Mouse (Mus musculus): ENCODE data around the gene Pkp2. TPM values are rescaled to one million over a fixed set of nuclear protein-coding genes. Genes with fewer than 3 reads are reported as not detected.

The Pkp2 gene
- polyA plus RNA-seq, 1 experiment: 18.3 TPM

DNA sequence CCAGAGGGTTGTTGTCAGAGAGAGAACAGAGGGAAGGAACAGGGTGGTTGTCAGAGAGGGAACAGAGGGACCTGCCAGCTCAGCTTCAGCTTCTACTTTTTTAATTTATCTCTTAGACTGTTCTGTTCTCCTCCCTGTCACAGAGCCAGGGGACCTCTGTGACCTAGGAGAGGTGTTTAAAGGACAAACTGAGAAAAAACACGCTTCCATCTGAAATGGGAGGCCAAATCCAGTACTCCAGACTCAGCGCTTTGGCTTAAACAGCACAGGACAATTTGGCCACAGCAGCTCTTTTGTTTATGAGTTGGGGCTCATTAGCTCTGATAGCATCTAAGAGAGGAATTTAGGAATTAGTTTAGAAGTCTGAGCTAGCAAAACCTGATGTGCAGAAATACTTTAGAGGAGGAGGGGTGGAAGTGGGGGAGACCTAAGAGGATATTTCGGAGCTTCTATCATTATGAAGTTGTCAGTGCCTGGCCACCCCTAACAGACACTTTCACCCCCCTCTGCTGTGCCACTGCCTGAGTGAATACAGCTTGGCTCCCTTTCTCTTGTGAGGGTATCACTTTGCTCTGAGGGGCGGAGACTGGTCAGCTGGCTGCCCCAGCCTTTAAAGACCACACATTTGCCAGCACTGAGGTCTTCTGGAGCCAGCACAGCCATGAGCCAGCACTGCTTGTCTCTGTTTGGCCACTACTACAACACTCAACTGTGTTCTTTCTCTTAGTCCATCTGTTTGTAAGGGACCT, 40.4 kb downstream of the Pkp2 start:
- no peak for TF ChIP-seq GATA1 (IDR thresholded peaks at IDR 0.05; ENCODE audit: low read length)

DNA sequence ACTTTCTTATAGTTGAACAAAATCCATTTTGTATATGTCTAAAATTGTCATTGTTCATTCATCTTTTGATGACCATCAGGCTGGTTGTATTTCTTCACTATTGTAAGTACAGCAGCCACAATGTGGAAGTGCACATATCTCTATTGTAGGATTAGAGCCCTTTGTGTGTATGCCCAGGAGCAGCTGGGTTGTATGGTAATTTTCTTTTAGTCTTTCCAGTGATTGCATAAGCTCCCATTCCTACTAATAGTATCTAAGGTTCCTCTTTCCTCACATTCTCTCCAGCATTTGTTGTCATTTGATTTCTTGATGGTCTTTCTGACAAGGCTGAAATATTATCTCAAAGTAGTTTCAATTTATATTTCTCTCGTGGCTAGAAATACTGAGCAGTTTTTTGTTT, 42.1 kb downstream of the Pkp2 start:
- no peak for TF ChIP-seq GATA1 (IDR thresholded peaks at IDR 0.05; ENCODE audit: low read length)

DNA sequence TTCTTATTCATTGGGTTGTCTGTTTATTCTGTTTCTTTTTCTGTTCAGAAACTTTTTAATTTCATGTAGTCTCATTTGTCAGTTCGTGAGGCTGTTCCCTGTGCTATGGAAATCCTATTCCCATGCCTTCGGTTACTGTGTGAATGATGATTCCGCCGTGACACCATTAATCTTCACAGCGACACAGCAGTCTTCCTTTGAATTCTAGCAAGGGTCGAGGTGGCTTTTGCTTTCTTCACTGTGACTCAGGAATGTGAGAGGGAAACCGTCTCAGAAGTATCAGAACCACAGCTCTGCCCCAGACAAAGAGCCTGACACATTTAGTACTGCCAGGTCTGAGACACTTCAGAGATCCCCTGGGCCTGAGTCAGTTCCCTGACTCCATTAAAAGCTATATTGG, 42.8 kb downstream of the Pkp2 start:
- no peak for TF ChIP-seq GATA1 (IDR thresholded peaks at IDR 0.05; ENCODE audit: low read length)

DNA sequence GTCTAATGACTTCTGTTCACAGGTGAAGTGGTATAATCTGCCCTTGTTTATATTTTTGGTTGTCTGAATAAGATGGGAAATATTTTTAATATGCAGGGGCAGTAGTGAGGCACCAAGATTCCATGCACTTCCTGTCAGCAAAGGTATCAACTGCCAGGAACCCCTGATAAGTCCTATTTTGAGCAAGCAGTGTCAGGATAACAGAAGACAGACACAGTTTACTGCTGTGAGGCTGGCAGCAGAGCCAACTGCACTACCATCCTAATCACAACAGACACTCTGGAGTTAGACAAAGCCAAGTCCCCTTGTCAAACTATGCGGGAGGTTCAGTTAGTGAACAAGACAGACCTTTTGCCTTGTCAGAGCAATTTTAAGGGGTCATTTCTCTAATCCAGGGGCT, 43.6 kb downstream of the Pkp2 start:
- no peak for TF ChIP-seq GATA1 (IDR thresholded peaks at IDR 0.05; ENCODE audit: low read length)

DNA sequence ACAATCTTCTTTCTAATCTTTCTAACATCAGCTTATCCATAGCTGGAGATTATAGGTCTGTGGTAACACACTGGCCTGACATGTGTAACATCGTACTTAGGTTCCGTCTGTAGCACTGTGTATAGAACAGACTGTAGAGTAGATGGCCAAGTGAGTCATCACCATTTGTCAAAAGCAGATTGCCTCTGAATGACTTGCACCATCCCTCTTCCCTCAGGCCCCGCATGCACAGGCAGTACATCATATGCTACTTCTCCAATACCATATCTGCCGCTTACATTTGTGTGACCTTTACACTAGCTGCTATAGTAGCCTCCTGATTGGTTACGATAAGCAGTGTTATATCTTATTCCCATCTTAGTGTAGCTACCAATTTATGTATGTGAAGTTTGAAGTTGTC, 47.8 kb downstream of the Pkp2 start:
- no peak for TF ChIP-seq GATA1 (IDR thresholded peaks at IDR 0.05; ENCODE audit: low read length)

DNA sequence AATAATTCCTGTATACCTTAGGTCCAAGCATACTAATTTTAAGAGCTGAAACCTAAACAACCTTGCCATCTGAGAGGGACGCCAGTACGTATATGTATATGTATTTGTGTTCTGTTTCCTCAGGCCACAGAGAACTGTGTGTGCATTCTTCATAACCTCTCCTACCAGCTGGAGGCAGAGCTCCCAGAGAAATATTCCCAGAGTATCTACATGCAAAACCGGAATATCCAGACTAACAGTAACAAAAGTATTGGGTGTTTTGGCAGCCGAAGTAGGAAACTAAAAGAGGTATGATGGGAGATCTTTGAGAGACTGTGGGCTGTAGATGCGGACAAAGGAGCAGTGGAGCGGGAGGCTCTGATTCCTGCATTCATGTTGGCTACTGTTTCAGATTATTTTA, 48.4 kb downstream of the Pkp2 start:
- TF ChIP-seq GATA1 (IDR thresholded peaks at IDR 0.05; ENCODE audit: low read length): no peak

DNA sequence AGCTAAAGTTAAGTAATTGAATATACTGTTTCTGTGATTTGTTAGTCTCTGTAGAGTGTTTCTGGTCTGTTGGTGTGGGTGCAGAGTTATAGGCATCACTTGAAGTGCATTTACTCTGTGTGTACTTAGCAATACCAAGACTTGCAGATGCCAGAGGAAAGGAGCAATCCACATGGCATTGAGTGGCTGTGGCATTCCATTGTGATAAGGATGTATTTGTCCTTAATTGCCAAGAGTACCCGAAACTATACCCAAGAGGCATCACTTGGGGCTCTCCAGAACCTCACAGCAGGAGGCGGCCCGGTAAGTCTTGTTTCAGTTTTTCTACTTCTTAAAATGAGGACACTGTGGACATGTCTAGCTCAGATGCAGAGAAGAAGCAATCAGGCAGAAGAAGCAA, 49.3 kb downstream of the Pkp2 start:
- no peak for TF ChIP-seq GATA1 (IDR thresholded peaks at IDR 0.05; ENCODE audit: low read length)

DNA sequence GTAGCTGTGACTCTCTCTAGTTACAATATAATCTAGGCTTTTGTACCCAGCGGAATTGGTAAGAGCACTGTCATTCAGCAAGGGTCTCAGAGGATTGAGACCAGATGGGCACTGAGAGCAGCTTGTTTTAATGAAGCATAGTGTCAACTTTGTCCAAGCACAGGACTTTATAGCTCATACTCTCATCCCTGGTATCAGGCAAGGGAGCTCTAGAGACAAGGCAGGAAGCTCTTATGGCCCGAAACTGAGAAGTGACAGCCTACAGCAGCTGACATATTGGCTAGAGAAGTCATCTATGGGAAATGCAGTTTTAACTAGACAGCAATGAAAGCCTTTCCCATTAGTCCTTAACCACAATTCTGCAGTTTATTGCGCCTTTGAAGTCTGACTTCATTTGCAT, 59.9 kb downstream of the Pkp2 start:
- no peak for TF ChIP-seq GATA1 (IDR thresholded peaks at IDR 0.05; ENCODE audit: low read length)

DNA sequence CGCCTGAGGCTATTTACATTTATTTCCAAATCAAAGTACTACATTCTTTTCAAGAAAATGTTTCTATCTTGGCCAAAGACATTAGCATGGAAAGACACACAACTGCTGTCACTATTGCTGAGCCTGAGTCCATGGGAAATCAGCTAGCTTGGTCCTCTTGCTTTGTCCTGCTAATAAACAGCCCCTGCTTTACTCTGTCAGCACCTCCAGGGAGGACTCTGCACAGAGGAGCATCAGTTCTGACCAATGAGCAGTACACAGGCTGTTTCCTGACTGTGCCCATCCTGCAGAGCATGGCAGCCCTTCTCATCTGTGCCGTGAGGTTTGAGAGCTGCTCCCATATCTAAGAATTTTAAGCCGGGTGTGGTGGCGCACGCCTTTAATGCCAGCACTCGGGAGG, 60.6 kb downstream of the Pkp2 start:
- TF ChIP-seq GATA1 (IDR thresholded peaks at IDR 0.05; ENCODE audit: low read length): no peak

DNA sequence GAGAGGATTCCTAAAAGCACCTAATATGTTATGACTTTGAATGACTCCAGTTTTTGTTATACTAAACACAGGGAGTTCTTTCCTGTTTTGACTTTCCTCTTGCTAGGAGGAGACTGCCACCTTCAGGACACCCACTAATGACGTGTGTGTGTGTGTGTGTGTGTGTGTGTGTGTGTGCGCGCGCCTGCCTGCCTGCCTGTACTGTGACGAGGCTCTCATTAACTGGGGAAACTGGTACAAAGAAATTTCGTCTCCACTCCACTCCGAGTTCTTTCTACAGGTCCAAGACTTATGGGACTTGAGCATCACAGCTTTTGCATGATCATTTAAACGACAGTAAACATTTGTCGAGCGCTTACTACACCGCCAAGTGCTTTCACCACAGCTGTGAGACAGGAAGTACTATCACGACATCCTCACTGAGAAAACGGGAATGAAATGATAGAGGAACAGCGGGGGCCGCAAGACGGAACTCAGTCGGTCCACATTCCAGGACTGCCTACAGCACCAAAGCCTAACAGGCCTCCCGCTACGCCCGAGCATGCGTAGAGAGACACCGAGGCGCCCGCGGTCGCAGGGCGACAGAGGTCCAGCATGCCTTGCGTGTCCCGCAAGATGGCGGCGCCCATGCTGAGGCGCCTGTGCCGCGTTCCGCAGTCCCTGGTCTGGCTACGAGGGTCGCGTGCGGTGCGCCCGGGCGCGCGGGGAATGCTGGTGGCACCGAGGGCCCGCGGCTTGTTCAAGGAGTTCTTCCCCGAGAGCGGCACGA, 89.4 kb downstream of the Pkp2 start, which contains the start of gene Yars2:
TSS of gene Yars2 (plus strand) at position 597 of the 769 bp plus-strand sequence.
- no peak for TF ChIP-seq GATA1 (IDR thresholded peaks at IDR 0.05; ENCODE audit: low read length)

DNA sequence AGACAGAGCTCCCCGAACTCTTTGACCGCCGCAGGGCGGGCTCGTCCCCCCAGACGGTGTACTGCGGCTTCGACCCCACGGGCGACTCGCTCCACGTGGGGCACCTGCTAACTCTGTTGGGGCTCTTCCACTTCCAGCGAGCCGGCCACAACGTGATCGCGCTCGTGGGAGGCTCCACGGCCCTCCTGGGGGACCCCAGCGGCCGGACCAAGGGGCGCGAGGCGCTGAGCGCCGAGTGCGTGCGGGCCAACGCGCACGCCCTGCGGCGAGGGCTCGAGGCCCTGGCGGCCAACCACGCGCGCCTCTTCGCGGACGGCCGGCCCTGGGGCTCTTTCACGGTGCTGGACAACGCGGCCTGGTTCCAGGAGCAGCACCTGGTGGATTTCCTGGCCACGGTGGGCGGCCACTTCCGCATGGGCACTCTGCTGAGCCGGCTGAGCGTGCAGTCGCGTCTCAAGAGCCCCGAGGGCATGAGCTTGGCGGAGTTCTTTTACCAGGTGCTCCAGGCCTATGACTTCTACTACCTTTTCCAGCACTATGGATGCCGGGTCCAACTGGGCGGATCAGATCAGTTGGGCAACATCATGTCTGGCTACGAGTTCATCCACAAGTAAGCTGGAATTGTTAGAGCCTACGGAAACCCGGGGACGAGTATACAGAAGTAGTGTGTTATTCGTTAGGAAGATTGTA, 90.2 kb downstream of the Pkp2 start:
- TF ChIP-seq GATA1 (IDR thresholded peaks at IDR 0.05; ENCODE audit: low read length): no peak

DNA sequence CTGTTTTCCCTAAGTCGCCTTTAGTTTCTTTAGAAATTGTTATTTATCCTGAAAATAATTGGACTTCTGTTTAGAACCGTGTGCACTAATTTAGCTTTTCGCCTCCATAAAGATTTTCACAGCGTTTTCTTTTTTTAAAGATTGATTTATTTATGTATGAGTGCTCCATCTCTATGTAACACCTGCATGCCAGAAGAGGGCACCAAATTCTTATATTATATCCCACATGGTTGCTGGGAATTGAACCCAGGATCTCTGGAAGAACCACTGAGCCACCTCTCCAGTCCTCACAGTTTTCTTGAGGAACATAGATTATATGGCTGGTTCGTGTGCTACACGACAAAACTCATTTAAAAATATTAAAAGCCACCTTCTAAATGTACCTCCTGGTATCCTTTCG, 90.8 kb downstream of the Pkp2 start:
- TF ChIP-seq GATA1 (IDR thresholded peaks at IDR 0.05; ENCODE audit: low read length): no peak

DNA sequence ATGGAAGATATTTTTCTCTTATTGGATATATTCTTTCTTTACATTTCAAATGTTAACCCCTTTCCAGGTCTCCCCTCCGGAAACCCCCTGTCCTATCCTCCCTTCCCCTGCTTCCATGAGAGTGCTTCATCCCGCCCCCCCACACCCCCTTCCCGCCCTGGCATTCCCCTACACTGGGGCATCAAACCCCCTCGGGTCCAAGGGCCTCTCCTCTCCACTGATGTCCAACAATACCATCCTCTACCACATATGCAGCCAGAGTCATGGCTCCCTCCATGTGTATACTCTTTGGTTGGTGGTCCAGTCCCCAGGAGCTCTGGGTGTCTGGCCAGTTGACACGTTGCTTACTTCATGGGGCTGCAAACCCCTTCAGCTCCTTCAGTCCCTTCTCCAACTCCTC, 98.2 kb downstream of the Pkp2 start:
- no peak for TF ChIP-seq GATA1 (IDR thresholded peaks at IDR 0.05; ENCODE audit: low read length)

Other genes starting within 250 kb of the Pkp2 start
- gene Yars2, start 89.6 kb downstream of the Pkp2 start, polyA plus RNA-seq (2012): 52.2 and 68.1 TPM in 2 replicates
- gene Dnm1l, start 145.6 kb downstream of the Pkp2 start, polyA plus RNA-seq (2012): 13.0 and 30.6 TPM in 2 replicates

All from G1E-ER4 (cell line).